Comparison of ENCODE assay signal across 8 mouse cellular contexts in the genomic region with DNA sequence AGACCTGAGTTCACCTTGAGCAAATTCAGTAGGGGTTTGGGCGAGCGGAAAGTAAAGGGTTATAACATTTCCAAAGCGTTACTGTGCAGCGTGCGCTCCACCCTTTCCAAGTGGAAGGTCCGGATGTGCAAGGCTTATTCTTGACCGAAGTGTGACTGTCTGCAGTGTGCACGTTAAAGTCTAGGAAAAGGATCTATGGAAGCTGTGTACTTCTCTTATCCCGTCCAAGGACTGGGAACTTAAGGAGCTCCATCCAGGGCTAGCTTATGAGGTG. TPM values are rescaled to one million over a fixed set of nuclear protein-coding genes. Genes with fewer than 3 reads are reported as not detected.
A peak's percentile ranks its signal among the peaks of the same experiment; 100 is the strongest.
DNase-seq lines count a peak whose midpoint lies in the region; ATAC-seq and TF ChIP-seq lines count a peak whose summit lies in the region.

No protein-coding gene starts in this region.

- TF ChIP-seq RAD21 in MEL (IDR thresholded peaks at IDR 0.05; ENCODE audit: low read depth, low read length) = no peak

- H3K4me1 ChIP-seq in heart, postnatal 0 days (ENCODE audit: control insufficient read depth, insufficient read depth) = peaks cover 12% of the 10 kb centered on the region
- peaks cover 3 to 21% of the 10 kb centered on the region in 2 experiments; a peak in 3 of 4 replicates for H3K4me1 ChIP-seq in MEL (ENCODE audit: control insufficient read depth in 1 of 2, insufficient read depth in 2 of 2, low read length in 2 of 2)
- 0 out of 2 replicates have a peak, but pooled peaks cover 3% of the 10 kb centered on the region for H3K4me1 ChIP-seq in forebrain, postnatal 0 days (ENCODE audit: insufficient read depth)
- H3K4me1 ChIP-seq in midbrain, embryonic 11.5 days (ENCODE audit: control insufficient read depth, insufficient read depth, low read length) = peaks cover 3% of the 10 kb centered on the region; the same call in 1 of the 2 replicates

- peak overlapping the region; percentile 89 for H3K27ac ChIP-seq in heart, postnatal 0 days (ENCODE audit: low read depth)
- H3K27ac ChIP-seq in MEL (ENCODE audit: control insufficient read depth, low read depth, low read length) = peak overlapping the region; percentile 83
- peak overlapping the region; percentile 90 for H3K27ac ChIP-seq in forebrain, postnatal 0 days (ENCODE audit: low read depth, low read length)
- H3K27ac ChIP-seq in midbrain, embryonic 11.5 days (ENCODE audit: low read depth, low read length) = peak overlapping the region; percentile 76; the same call in 1 of the 2 replicates

- WGBS in heart, postnatal 0 days = under 1% methylated on average over 9 of the region's 9 CpGs
- WGBS in forebrain, postnatal 0 days = 0% methylated on average over 9 of the region's 9 CpGs
- under 1% methylated on average over 9 of the region's 9 CpGs for WGBS in midbrain, embryonic 11.5 days

- no peaks in the 10 kb centered on the region for H3K9me3 ChIP-seq in heart, postnatal 0 days (replicated peaks; ENCODE audit: control insufficient read depth, low read length)
- no peaks in the 10 kb centered on the region for H3K9me3 ChIP-seq in MEL (replicated peaks; ENCODE audit: insufficient read depth, low read length)
- no peaks in the 10 kb centered on the region for H3K9me3 ChIP-seq in forebrain, postnatal 0 days (ENCODE audit: low read length)
- no peaks in the 10 kb centered on the region for H3K9me3 ChIP-seq in midbrain, embryonic 11.5 days (ENCODE audit: control insufficient read depth, low read length)

- H3K9ac ChIP-seq in heart, postnatal 0 days (replicated peaks; ENCODE audit: low read depth, low read length) = peak overlapping the region; percentile 77
- peak overlapping the region; percentile 96 for H3K9ac ChIP-seq in MEL (ENCODE audit: control insufficient read depth, low read depth, low read length, poor library complexity, severe bottlenecking)
- peak overlapping the region; percentile 63 for H3K9ac ChIP-seq in forebrain, postnatal 0 days
- H3K9ac ChIP-seq in midbrain, embryonic 11.5 days (ENCODE audit: low read length) = peak overlapping the region; percentile 92

- ATAC-seq in heart, postnatal 0 days (ENCODE audit: insufficient read depth, low read depth) = peak; percentile 14; the same call in 1 of the 2 replicates
- no peak; the same call in 1 of the 2 replicates for ATAC-seq in forebrain, postnatal 0 days
- no peak for ATAC-seq in midbrain, embryonic 11.5 days (ENCODE audit: low FRiP score)
- ATAC-seq in cerebellum, adult (ENCODE audit: insufficient number of reproducible peaks, low FRiP score, low TSS enrichment) = no peak; the same call in 1 of the 2 replicates

- peaks cover 47% of the 10 kb centered on the region for H3K79me2 ChIP-seq in MEL (ENCODE audit: control insufficient read depth, insufficient read depth, low read length, poor library complexity)

- TF ChIP-seq EP300 in heart, postnatal 0 days (IDR thresholded peaks at IDR 0.05; ENCODE audit: low read depth) = no peak
- no peak for TF ChIP-seq EP300 in MEL (IDR thresholded peaks at IDR 0.05; ENCODE audit: low read depth in 1 of 2, low read length in 2 of 2)

- H3K27me3 ChIP-seq in heart, postnatal 0 days (ENCODE audit: control insufficient read depth, insufficient read depth, low read length) = no peaks in the 10 kb centered on the region
- no peaks in the 10 kb centered on the region for H3K27me3 ChIP-seq in MEL (ENCODE audit: control insufficient read depth in 1 of 2, insufficient read depth in 2 of 2, low read length in 2 of 2)
- H3K27me3 ChIP-seq in forebrain, postnatal 0 days (ENCODE audit: insufficient read depth, low read length) = no peaks in the 10 kb centered on the region
- H3K27me3 ChIP-seq in midbrain, embryonic 11.5 days (ENCODE audit: control insufficient read depth, insufficient read depth, low read length) = no peaks in the 10 kb centered on the region

- H3K4me2 ChIP-seq in heart, postnatal 0 days (ENCODE audit: low read depth, low read length) = peak overlapping the region; percentile 88
- peak overlapping the region; percentile 56 for H3K4me2 ChIP-seq in forebrain, postnatal 0 days (ENCODE audit: low read depth)
- H3K4me2 ChIP-seq in midbrain, embryonic 11.5 days = peak overlapping the region; percentile 77

- peak overlapping the region; percentile 67 for H3K4me3 ChIP-seq in heart, postnatal 0 days (ENCODE audit: low read depth, low read length)
- H3K4me3 ChIP-seq in MEL (ENCODE audit: control insufficient read depth in 1 of 2, insufficient read depth in 1 of 2, low read depth in 2 of 2, low read length in 2 of 2) = peak overlapping the region; percentile 87 to 93
- H3K4me3 ChIP-seq in forebrain, postnatal 0 days (ENCODE audit: low read depth, low read length) = peak overlapping the region; percentile 50
- H3K4me3 ChIP-seq in midbrain, embryonic 11.5 days (ENCODE audit: low read depth, low read length) = peak overlapping the region; percentile 72

- TF ChIP-seq POLR2A in MEL (IDR thresholded peaks at IDR 0.05; ENCODE audit: control insufficient read depth in 1 of 2, insufficient read depth in 1 of 2, low read depth in 1 of 2, low read length in 2 of 2, poor library complexity in 1 of 2) = peak in 1 of 2 experiments; percentile 5; a peak in 1 of 4 replicates

- peaks cover 23% of the 10 kb centered on the region; the same call in 1 of the 2 replicates for H3K36me3 ChIP-seq in heart, postnatal 0 days (replicated peaks; ENCODE audit: control insufficient read depth, insufficient read depth, low read length)
- H3K36me3 ChIP-seq in MEL (ENCODE audit: control insufficient read depth in 1 of 2, insufficient read depth in 2 of 2, low read length in 2 of 2) = peaks cover 18 to 41% of the 10 kb centered on the region in 2 experiments
- no peaks in the 10 kb centered on the region for H3K36me3 ChIP-seq in forebrain, postnatal 0 days (ENCODE audit: insufficient read depth)
- peaks cover 4% of the 10 kb centered on the region; the same call in 1 of the 2 replicates for H3K36me3 ChIP-seq in midbrain, embryonic 11.5 days (ENCODE audit: control insufficient read depth, insufficient read depth, low read length)

- TF ChIP-seq CTCF in heart, postnatal 0 days (IDR thresholded peaks at IDR 0.05; ENCODE audit: low read depth) = no peak
- TF ChIP-seq CTCF in MEL (IDR thresholded peaks at IDR 0.05 in 2 of 3, conservative IDR thresholded peaks at IDR 0.05 in 1 of 3; ENCODE audit: control insufficient read depth in 1 of 3, insufficient read depth in 1 of 3, low read depth in 2 of 3, low read length in 3 of 3, poor library complexity in 1 of 3, severe bottlenecking in 1 of 3) = no peak
- no peak for TF ChIP-seq CTCF in forebrain, postnatal 0 days (IDR thresholded peaks at IDR 0.05; ENCODE audit: low read depth)

- DNase-seq in heart, postnatal 0 days (ENCODE audit: low spot score) = peak; percentile 31
- no peak for DNase-seq in heart, postnatal 4 days
- no peak for DNase-seq in MEL (ENCODE audit: low read depth, low spot score)
- DNase-seq in forebrain, postnatal 0 days = no peak
- peak; percentile 95 for DNase-seq in midbrain, embryonic 11.5 days (ENCODE audit: low spot score, missing footprints)
- no peak for DNase-seq in B cell, adult 2 months
- DNase-seq in cerebellum, adult 8-10 months = no peak

TF ChIP-seq in MEL, 35 proteins besides CTCF, POLR2A, EP300 and RAD21:
- TF ChIP-seq MAX (IDR thresholded peaks at IDR 0.05; ENCODE audit: low read length) (no peak), SIN3A (IDR thresholded peaks at IDR 0.05; ENCODE audit: low read length) (no peak; the same call in 1 of the 2 replicates), ZC3H11A (IDR thresholded peaks at IDR 0.05; ENCODE audit: low read depth, low read length) (no peak), MYB (IDR thresholded peaks at IDR 0.05; ENCODE audit: low read depth, low read length) (no peak), ETS1 (IDR thresholded peaks at IDR 0.05; ENCODE audit: low read depth, low read length) (no peak), NRF1 (IDR thresholded peaks at IDR 0.05; ENCODE audit: insufficient read depth, low read depth, low read length, poor library complexity, severe bottlenecking) (no peak), UBTF (IDR thresholded peaks at IDR 0.05; ENCODE audit: borderline replicate concordance, insufficient read depth, low read depth, low read length) (no peak), CHD1 (IDR thresholded peaks at IDR 0.05; ENCODE audit: low read depth, low read length) (no peak), ZKSCAN1 (IDR thresholded peaks at IDR 0.05; ENCODE audit: low read depth, low read length) (no peak), RCOR1 (IDR thresholded peaks at IDR 0.05; ENCODE audit: low read depth, low read length) (no peak), USF1 (IDR thresholded peaks at IDR 0.05; ENCODE audit: low read depth, low read length) (no peak)

RNA-seq across cellular contexts. Expression of a gene that starts 0.9 kb away (rescaled TPM):
- 76.1 and 93.0 TPM in 2 replicates for total RNA-seq in heart, postnatal 0 days (2014; rRNA removed; ENCODE audit: low replicate concordance)
- 69.1 and 73.4 TPM in 2 replicates for polyA plus RNA-seq in heart, postnatal 0 days (2015; fragmentation: Nextera tagmentation; extraction: Ambion mirVana)
- 10 to 100 TPM; 77.9 to 83.7 TPM for total RNA-seq in heart, postnatal 4 days (2021)
- total RNA-seq in MEL (2012; rRNA removed) = 276 and 325 TPM in 2 replicates
- 100 to 1,000 TPM; 146 to 331 TPM for polyA plus RNA-seq in MEL (2012; ENCODE audit: insufficient read depth in 1 of 2, insufficient read length in 2 of 2, low read depth in 1 of 2, low replicate concordance in 2 of 2, missing spikeins in 1 of 2)
- 48.6 and 50.3 TPM in 2 replicates for total RNA-seq in forebrain, postnatal 0 days (2014; rRNA removed)
- polyA plus RNA-seq in forebrain, postnatal 0 days (2015; fragmentation: Nextera tagmentation; extraction: Ambion mirVana) = 89.8 and 96.3 TPM in 2 replicates
- 215 and 220 TPM in 2 replicates for polyA plus RNA-seq in midbrain, embryonic 11.5 days (2014; fragmentation: Nextera tagmentation; extraction: Ambion mirVana)

Comparison
In these comparisons a context has a peak if more than half of its experiments do, and no peak if none do; other contexts are left out.
1. DNase-seq: peak in heart, postnatal 0 days (single experiment) and midbrain, embryonic 11.5 days (single experiment); none in heart, postnatal 4 days (single experiment), MEL (single experiment), forebrain, postnatal 0 days (single experiment), B cell, adult 2 months (0 of 2) and cerebellum, adult 8-10 months (single experiment).
2. Peak in every context shown above with its lines, with median percentiles within 50 percentile points of each other: H3K27ac ChIP-seq, H3K4me2 ChIP-seq, H3K4me3 ChIP-seq and H3K9ac ChIP-seq.